Mouse (Mus musculus): ENCODE measurements around the gene Lefty2. TPM values are rescaled to one million over a fixed set of nuclear protein-coding genes. Genes with fewer than 3 reads are reported as not detected.

Lefty2 gene
- polyA plus RNA-seq, 1 experiment from 2014 or later = not detected

DNA sequence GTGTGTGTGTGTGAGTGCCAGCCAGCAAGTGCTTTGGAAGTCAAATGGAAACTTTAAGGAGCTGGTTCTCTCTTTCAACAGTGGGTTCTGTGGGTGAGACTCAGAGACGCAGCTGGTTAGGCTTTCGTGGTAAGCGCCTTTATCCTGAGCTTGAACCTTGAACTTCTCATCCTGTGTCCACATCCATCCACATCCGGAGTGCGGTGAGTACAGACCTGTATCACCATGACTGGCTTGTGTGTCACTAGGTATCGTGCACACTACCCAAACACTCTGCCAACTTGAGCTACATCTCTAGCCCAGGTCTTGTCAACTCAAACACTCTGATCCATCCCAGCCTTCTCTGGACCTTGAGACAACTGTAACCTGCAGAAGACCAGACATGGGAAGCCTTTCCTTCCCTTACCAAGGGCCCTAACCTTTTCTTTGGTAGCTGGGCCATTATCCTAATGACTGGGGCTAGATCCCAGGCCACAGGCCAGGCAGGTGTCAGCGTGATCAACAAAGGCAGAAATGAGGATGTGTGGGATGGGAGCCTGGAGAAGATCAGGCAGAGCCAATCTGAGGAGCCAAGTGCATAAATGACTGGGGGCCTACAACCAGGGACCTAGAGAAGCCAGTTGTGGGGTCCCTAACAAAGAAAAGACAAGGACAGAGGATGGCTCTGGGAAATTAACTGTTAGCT is 48.0 kb downstream of the Lefty2 start:
- Histone ChIP-seq H3K4me3 (peak overlapping the region; percentile 88; the same call in 1 of the 2 replicates), H3K36me3 (no peaks in the 10 kb centered on the region), H3K9me3 (replicated peaks) (no peaks in the 10 kb centered on the region), H3K27ac (0 out of 2 replicates have a peak overlapping the region, but pooled peaks have one; percentile 32), H3K9ac (no peak overlapping the region), H3K4me1 (peaks cover 80% of the 10 kb centered on the region), H3K27me3 (replicated peaks) (peaks cover 21% of the 10 kb centered on the region), H3K4me2 (peak overlapping the region; percentile 94)
- no peak for ATAC-seq
- 63% methylated on average over 7 of the region's 7 CpGs for WGBS (ENCODE audit: insufficient replicate concordance)

DNA sequence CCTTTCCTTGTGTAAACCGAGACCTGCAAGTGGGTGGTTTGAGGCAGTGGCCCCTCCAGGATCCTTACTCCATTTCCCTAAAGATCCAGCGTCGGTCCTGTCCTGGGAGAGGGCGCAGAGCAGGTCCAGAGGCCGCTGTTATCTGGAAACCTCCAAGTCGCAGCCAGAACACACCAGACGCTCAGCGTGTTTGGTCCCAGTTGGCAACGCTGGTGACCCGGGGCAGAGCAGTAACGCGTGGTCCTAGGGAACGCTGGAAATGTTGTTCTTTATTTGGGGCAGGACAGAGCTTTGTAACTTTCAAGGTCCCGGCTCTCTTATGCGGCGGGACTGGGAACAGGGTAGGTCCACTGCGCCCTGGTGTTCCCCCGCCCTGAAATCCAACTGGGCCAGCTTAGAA is 48.8 kb downstream of the Lefty2 start:
- H3K4me1 ChIP-seq = peaks cover 80% of the 10 kb centered on the region
- no peak for ATAC-seq
- 9% methylated on average over 18 of the region's 18 CpGs for WGBS (ENCODE audit: insufficient replicate concordance)
- peak overlapping the region; percentile 87 for H3K27ac ChIP-seq
- peak overlapping the region; percentile 88 for H3K4me3 ChIP-seq
- peak overlapping the region; percentile 94 for H3K9ac ChIP-seq
- peak overlapping the region; percentile 94 for H3K4me2 ChIP-seq
- H3K36me3 ChIP-seq = peaks cover 2% of the 10 kb centered on the region; the same call in 1 of the 2 replicates
- H3K27me3 ChIP-seq (replicated peaks) = peaks cover 15% of the 10 kb centered on the region; the same call in 1 of the 2 replicates
- H3K9me3 ChIP-seq (replicated peaks) = no peaks in the 10 kb centered on the region

DNA sequence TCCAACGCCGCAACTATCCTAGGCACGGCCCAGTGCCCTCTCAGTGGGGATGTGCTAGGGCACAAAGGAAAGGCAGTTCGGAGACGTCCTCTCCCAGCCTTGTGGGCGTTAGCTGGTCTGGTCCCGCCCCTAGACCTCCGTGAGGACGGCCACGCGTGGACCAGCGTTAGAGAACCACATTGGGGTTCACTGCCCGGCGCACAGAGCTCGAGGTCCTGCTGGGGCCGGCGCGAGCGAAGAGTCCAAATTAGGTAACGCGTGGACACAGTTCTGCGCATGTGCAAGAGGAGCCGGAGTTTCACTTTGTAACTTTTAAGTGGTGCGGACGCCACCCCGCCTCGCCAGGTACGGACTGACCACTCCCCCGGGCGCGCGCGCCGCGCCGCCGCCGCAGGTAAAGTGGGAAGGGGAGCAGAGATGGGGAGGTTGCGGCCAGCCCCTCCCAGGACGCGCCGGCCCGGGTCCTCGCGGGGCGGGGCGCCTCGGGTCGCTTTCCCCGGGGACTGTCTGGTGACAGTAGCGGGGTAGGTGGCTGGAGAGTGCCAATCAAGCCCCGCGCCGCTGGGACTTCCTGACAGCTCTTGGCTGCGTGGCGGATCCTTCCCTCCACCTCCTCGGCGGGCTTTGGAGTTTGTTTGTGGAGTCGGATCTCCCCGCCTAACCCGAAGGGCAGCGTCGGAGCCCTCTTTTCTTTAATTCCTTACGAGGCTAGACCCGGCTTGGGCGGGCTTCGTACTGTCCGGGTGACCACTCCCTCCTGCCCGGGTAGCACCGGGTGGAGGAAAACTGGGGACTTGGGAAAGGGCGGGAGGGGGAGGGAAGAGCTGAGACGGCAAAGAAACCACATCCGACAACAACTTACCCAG is 49.5 kb downstream of the Lefty2 start, which contains the start of gene Tmem63a:
Tmem63a (plus strand) TSS at position 179 of the 866 bp plus-strand sequence.
- Histone ChIP-seq H3K9ac (peak within 1 kb of the TSS; percentile 94), H3K27ac (peak within 1 kb of the TSS; percentile 87), H3K9me3 (replicated peaks) (no peaks in the 10 kb centered on the region), H3K4me3 (peak within 1 kb of the TSS; percentile 88), H3K36me3 (peaks cover 9% of the 10 kb centered on the region; the same call in 1 of the 2 replicates), H3K4me2 (peak within 1 kb of the TSS; percentile 94), H3K4me1 (peaks cover 79% of the 10 kb centered on the region), H3K27me3 (replicated peaks) (peaks cover 15% of the 10 kb centered on the region; the same call in 1 of the 2 replicates)
- ATAC-seq = peak; percentile 59
- WGBS (ENCODE audit: insufficient replicate concordance) = under 1% methylated on average over 73 of the region's 73 CpGs

DNA sequence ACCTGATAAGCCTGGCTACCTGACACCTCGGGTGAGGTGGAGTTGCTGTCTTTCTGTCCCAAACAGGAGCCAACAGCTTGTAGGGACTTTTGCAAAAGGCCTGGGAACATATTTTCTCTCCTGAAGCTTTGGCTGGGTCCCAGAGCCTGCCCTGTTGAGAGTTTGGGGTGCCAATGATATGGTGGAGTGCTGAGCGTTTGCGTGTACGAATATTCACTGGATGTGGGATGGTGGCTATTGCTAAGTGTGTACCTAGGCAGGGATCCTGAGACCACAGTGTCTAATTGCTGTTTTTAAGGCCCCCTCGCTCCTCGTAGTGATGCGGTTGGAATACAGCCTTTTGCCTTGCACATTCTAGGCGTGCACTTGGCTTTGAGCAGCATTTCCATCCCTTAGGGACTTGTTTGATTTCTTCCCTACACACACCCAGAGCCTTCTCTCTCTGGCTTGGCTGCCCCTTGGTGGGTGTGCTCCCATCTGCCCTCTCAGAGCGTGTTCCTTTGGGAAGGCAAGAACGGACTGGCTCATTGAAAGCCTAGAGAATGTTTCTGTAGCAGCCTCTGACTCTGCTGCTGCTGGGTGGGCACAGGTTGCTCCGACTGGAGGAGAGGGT is 50.2 kb downstream of the Lefty2 start:
- Histone ChIP-seq H3K4me3 (peak overlapping the region; percentile 88), H3K9ac (peak overlapping the region; percentile 94), H3K27me3 (replicated peaks) (peaks cover 10% of the 10 kb centered on the region; the same call in 1 of the 2 replicates), H3K4me1 (peaks cover 72% of the 10 kb centered on the region), H3K9me3 (replicated peaks) (no peaks in the 10 kb centered on the region), H3K36me3 (peaks cover 16% of the 10 kb centered on the region), H3K4me2 (peak overlapping the region; percentile 94), H3K27ac (peak overlapping the region; percentile 87)
- ATAC-seq = no peak
- WGBS (ENCODE audit: insufficient replicate concordance) = 52% methylated on average over 11 of the region's 11 CpGs

DNA sequence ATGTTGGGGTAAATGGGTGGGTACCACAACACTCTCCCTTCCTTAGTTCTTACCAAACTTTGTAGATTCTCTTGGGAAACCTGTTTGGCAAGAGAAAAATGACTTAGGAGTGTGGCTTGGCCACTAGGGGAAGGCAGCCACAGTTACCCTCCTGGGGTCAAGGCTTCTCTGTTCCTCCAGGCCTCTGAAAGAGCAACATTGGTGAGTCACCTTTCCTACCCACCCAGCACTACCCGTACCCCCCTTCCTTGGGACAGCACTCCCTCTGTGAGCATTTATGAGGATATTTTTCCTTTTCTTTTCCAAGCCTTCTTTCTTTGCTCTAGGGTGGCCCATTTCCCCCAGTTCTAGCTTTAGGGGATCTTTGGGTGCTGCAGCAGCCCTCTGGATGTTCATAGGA is 51.0 kb downstream of the Lefty2 start:
- Histone ChIP-seq H3K9ac (no peak overlapping the region), H3K36me3 (peaks cover 17% of the 10 kb centered on the region), H3K4me3 (no peak overlapping the region), H3K27me3 (replicated peaks) (peaks cover 7% of the 10 kb centered on the region; the same call in 1 of the 2 replicates), H3K9me3 (replicated peaks) (no peaks in the 10 kb centered on the region), H3K4me2 (peak overlapping the region; percentile 94), H3K4me1 (peaks cover 72% of the 10 kb centered on the region), H3K27ac (peak overlapping the region; percentile 87)
- 43% methylated on average over 1 of the region's 1 CpGs for WGBS (ENCODE audit: insufficient replicate concordance)
- ATAC-seq = no peak

DNA sequence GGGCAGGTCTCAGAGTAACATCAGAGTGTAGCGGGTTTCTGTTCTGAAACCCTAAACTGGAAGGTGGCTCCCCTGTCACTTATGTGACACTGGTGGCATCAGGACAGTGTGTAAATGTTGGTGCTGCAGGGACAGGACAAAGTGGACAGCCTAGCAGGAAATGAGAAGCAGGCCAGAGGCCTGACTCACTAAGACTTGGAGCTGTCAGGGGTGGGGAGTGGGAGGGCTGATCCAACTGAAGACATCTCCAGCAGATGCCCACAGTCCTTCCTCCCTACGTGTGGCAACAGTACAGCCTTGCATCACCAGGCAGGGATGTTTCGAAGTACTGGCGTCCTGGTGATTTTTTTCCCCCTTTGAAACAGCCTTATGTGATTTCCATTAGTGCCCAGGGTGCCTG is 51.6 kb downstream of the Lefty2 start:
- Histone ChIP-seq H3K4me2 (peak overlapping the region; percentile 62; the same call in 1 of the 2 replicates), H3K36me3 (peaks cover 24% of the 10 kb centered on the region), H3K27ac (peak overlapping the region; percentile 87), H3K4me3 (no peak overlapping the region), H3K4me1 (peaks cover 72% of the 10 kb centered on the region), H3K9ac (no peak overlapping the region; the same call in 1 of the 2 replicates), H3K9me3 (replicated peaks) (no peaks in the 10 kb centered on the region), H3K27me3 (replicated peaks) (peaks cover 7% of the 10 kb centered on the region; the same call in 1 of the 2 replicates)
- WGBS (ENCODE audit: insufficient replicate concordance) = 65% methylated on average over 4 of the region's 4 CpGs
- no peak for ATAC-seq

DNA sequence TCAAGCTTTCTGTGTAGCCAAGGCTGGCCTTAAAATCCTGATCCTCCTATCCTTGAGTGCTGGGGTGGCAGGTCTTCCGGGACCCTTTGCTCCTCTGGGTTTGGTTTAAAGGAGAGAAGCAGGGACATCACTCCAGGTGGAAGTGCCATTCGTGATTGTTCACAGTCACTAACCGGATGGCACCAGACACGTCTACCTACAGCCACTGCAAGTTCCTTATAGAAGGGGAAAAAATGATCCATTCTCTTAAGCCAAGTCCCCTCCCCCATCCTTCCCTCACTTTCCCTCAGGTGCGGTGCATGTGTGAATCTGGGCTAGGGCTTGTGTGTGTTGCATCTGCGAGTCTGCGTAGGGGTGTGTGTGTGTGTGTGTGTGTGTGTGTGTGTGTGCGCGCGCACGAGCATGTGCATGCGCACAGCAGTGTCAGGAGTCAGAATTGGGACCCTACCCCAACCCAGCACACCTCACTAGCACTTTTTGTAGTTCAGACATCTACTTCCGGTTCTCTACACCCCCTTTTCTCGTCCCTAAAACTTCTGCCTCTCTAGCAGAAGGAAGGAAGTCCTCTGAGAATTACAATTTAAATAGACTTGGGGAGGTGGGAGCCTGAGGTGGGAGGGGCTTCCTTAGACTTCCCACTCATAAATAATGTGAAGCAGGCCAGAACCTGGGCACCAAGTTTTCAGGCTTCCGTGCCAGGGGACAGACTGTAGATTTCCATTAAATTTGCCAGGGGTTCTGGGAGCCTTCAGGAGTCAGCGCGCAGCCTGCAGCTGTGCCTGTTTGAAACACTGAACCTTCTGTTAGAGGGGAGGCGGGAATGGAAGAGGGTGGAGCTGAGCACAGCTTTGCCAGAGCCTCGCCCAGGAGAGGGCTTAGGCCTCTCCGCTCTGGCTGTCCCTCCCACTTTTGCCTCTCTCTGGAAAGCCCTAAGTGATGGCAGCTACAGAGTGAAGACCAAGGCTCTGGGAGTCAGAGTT is 52.4 kb downstream of the Lefty2 start:
- H3K4me1 ChIP-seq = peaks cover 66% of the 10 kb centered on the region
- H3K9ac ChIP-seq = peak overlapping the region; percentile 62
- 24% methylated on average over 20 of the region's 20 CpGs for WGBS (ENCODE audit: insufficient replicate concordance)

DNA sequence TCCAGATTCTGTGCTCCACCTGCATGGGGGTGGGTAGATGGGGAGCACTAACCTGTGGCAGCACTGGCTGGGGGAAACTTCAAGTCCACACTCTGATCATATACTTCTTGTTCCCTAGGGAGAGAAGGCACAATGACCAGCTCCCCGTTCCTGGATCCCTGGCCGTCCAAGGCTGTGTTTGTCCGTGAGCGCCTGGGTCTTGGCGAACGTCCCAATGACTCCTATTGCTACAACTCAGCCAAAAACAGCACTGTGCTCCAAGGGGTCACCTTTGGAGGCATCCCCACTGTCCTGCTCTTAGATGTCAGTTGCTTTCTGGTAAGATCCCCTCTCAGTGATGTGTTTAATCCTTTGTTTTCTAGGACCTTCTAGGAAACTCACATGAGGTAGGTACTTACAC is 53.5 kb downstream of the Lefty2 start:
- Histone ChIP-seq H3K36me3 (peaks cover 36% of the 10 kb centered on the region), H3K9me3 (replicated peaks) (no peaks in the 10 kb centered on the region), H3K4me2 (no peak overlapping the region), H3K27me3 (replicated peaks) (no peaks in the 10 kb centered on the region), H3K27ac (peak overlapping the region; percentile 52; the same call in 1 of the 2 replicates), H3K4me1 (peaks cover 55% of the 10 kb centered on the region), H3K4me3 (no peak overlapping the region), H3K9ac (peak overlapping the region; percentile 62; the same call in 1 of the 2 replicates)
- WGBS (ENCODE audit: insufficient replicate concordance) = 85% methylated on average over 6 of the region's 6 CpGs
- ATAC-seq = no peak

More for the DNA sequence above, 52.4 kb downstream of the Lefty2 start:
- no peaks in the 10 kb centered on the region for H3K9me3 ChIP-seq (replicated peaks)
- H3K27me3 ChIP-seq (replicated peaks) = peaks cover 7% of the 10 kb centered on the region; the same call in 1 of the 2 replicates
- H3K4me2 ChIP-seq = peak overlapping the region; percentile 62
- peak overlapping the region; percentile 20; the same call in 1 of the 2 replicates for H3K4me3 ChIP-seq
- ATAC-seq = peak; percentile 84
- H3K36me3 ChIP-seq = peaks cover 31% of the 10 kb centered on the region
- peak overlapping the region; percentile 87 for H3K27ac ChIP-seq

All from liver, embryonic 12.5 days (tissue).